In genomic region chr8:85408526-85408925, GRCm38 (mm10) we compare ENCODE assay signal across 20 mouse cellular contexts. TPM values are rescaled to one million over a fixed set of nuclear protein-coding genes. Genes with fewer than 3 reads are reported as not detected.
DNase-seq lines count a peak whose midpoint lies in the region; ATAC-seq and TF ChIP-seq lines count a peak whose summit lies in the region.
"Had no signal": no experiment of that assay in that cellular context is flagged by ENCODE, and none has a peak within 500 bp of the region (broad histone marks: within the 10 kb centered on the region; RNA-seq: fewer than 3 reads in every experiment).

No protein-coding gene starts in this region.

- H3K36me3 ChIP-seq in heart, postnatal 0 days (replicated peaks; ENCODE audit: control insufficient read depth, insufficient read depth, low read length), result peaks cover 20% of the 10 kb centered on the region
- H3K36me3 ChIP-seq in CH12.LX (replicated peaks in 1 of 2; ENCODE audit: control insufficient read depth in 1 of 2, insufficient read depth in 1 of 2, low read length in 1 of 2), result peaks cover 2 to 20% of the 10 kb centered on the region in 2 experiments
- peaks cover 26% of the 10 kb centered on the region for H3K36me3 ChIP-seq in limb, embryonic 10.5 days

- H3K4me1 ChIP-seq in heart, postnatal 0 days (ENCODE audit: control insufficient read depth, insufficient read depth), result peaks cover 8% of the 10 kb centered on the region; the same call in 1 of the 2 replicates
- peaks cover 4 to 6% of the 10 kb centered on the region in 2 experiments for H3K4me1 ChIP-seq in CH12.LX (ENCODE audit: control insufficient read depth in 1 of 2, insufficient read depth in 2 of 2)
- H3K4me1 ChIP-seq in embryonic fibroblast, embryonic 13.5 days (ENCODE audit: control insufficient read depth, insufficient read depth, low read length), result peaks cover 6% of the 10 kb centered on the region
- peaks cover 5% of the 10 kb centered on the region for H3K4me1 ChIP-seq in limb, embryonic 10.5 days
- H3K4me1 ChIP-seq: forebrain, embryonic 15.5 days had no signal

- H3K79me2 ChIP-seq in CH12.LX (replicated peaks; ENCODE audit: control insufficient read depth, extremely low read depth, insufficient read depth, poor library complexity, severe bottlenecking), result no peaks in the 10 kb centered on the region; the same call in 1 of the 2 replicates

- no peaks in the 10 kb centered on the region for H3K9me3 ChIP-seq in heart, postnatal 0 days (replicated peaks; ENCODE audit: control insufficient read depth, low read length)
- no peaks in the 10 kb centered on the region for H3K9me3 ChIP-seq in CH12.LX (replicated peaks; ENCODE audit: low read length)
- H3K9me3 ChIP-seq in limb, embryonic 10.5 days (replicated peaks), result no peaks in the 10 kb centered on the region
- H3K9me3 ChIP-seq: forebrain, embryonic 12.5 days; forebrain, embryonic 15.5 days; G1E; heart, embryonic 15.5 days had no signal

- 0 out of 2 replicates have a peak overlapping the region, but pooled peaks have one; percentile 3 for H3K27ac ChIP-seq in heart, postnatal 0 days (ENCODE audit: low read depth)
- peak overlapping the region; percentile 51 for H3K27ac ChIP-seq in CH12.LX (ENCODE audit: insufficient read depth, low read depth)
- H3K27ac ChIP-seq in embryonic fibroblast, embryonic 13.5 days (ENCODE audit: insufficient read depth, low read length), result peak overlapping the region; percentile 75
- no peak overlapping the region for H3K27ac ChIP-seq in limb, embryonic 10.5 days
- H3K27ac ChIP-seq: forebrain, embryonic 12.5 days; forebrain, embryonic 15.5 days; heart, adult 2 months; heart, embryonic 15.5 days; hindbrain, embryonic 14.5 days; hindbrain, postnatal 0 days had no signal

- no peak for TF ChIP-seq POLR2A in CH12.LX (IDR thresholded peaks at IDR 0.05; ENCODE audit: low read depth, low read length)
- TF ChIP-seq POLR2A in embryonic fibroblast, embryonic 13.5 days (IDR thresholded peaks at IDR 0.05; ENCODE audit: low read depth, low read length), result no peak

- no peak overlapping the region for H3K9ac ChIP-seq in heart, postnatal 0 days (replicated peaks; ENCODE audit: low read depth, low read length)
- H3K9ac ChIP-seq in CH12.LX (ENCODE audit: insufficient read depth, low read depth), result peak overlapping the region; percentile 12; the same call in 1 of the 2 replicates
- H3K9ac ChIP-seq: forebrain, embryonic 12.5 days; forebrain, embryonic 15.5 days; heart, embryonic 15.5 days; hindbrain, embryonic 14.5 days had no signal

- no peak overlapping the region for H3K4me3 ChIP-seq in heart, postnatal 0 days (ENCODE audit: low read depth, low read length)
- peak overlapping the region in 2 of 3 experiments; percentile 21 to 24 for H3K4me3 ChIP-seq in CH12.LX (replicated peaks in 1 of 3; ENCODE audit: low read depth in 2 of 3, low read length in 2 of 3, poor library complexity in 1 of 3)
- H3K4me3 ChIP-seq in embryonic fibroblast, embryonic 13.5 days (ENCODE audit: insufficient read depth, low read length), result peak overlapping the region; percentile 1; the same call in 1 of the 2 replicates
- H3K4me3 ChIP-seq in limb, embryonic 10.5 days, result no peak overlapping the region
- H3K4me3 ChIP-seq: forebrain, embryonic 12.5 days; forebrain, embryonic 15.5 days; heart, adult 2 months; heart, embryonic 15.5 days had no signal

- 66% methylated on average over 3 of the region's 3 CpGs for WGBS in heart, postnatal 0 days
- 77% methylated on average over 3 of the region's 3 CpGs for WGBS in limb, embryonic 10.5 days

- dilution Hi-C loops in CH12.LX (cut with MboI; ENCODE audit: extremely low pct_ligation_motif_present, extremely low pct_unique_long_range_greater_than_20kb, low sequenced_read_pairs), result no loop called here

- no peak overlapping the region for H3K4me2 ChIP-seq in heart, postnatal 0 days (ENCODE audit: low read depth, low read length)
- peak overlapping the region; percentile 70 for H3K4me2 ChIP-seq in CH12.LX (ENCODE audit: insufficient read depth, low read depth, poor library complexity, severe bottlenecking)
- H3K4me2 ChIP-seq: forebrain, embryonic 12.5 days; forebrain, embryonic 15.5 days; heart, embryonic 11.5 days; heart, embryonic 15.5 days; hindbrain, embryonic 14.5 days had no signal

- no peak for TF ChIP-seq RAD21 in CH12.LX (IDR thresholded peaks at IDR 0.05; ENCODE audit: low read depth, low read length)

- TF ChIP-seq CTCF in heart, postnatal 0 days (IDR thresholded peaks at IDR 0.05; ENCODE audit: low read depth), result no peak
- no peak for TF ChIP-seq CTCF in CH12.LX (conservative IDR thresholded peaks at IDR 0.05 in 1 of 2, IDR thresholded peaks at IDR 0.05 in 1 of 2; ENCODE audit: low read depth in 2 of 2, low read length in 2 of 2)
- no peak for TF ChIP-seq CTCF in embryonic fibroblast, embryonic 13.5 days (IDR thresholded peaks at IDR 0.05; ENCODE audit: borderline replicate concordance, insufficient read depth, low read length)

- no peak for ATAC-seq in heart, postnatal 0 days (ENCODE audit: insufficient read depth, low read depth)
- ATAC-seq: forebrain, embryonic 15.5 days; hindbrain, postnatal 0 days had no signal

- no peak for DNase-seq in heart, postnatal 0 days (ENCODE audit: low spot score)
- DNase-seq in heart, postnatal 25 days (ENCODE audit: low spot score), result no peak
- peak; percentile 65 for DNase-seq in 3T3-L1 (ENCODE audit: low read depth, low spot score)
- no peak for DNase-seq in CH12.LX (ENCODE audit: extremely low read depth)
- DNase-seq in kidney, adult 18-20 months, result no peak
- DNase-seq in frontal cortex, postnatal 14 days (ENCODE audit: low spot score in 2 of 2), result no peak
- no peak for DNase-seq in limb, embryonic 10.5 days (ENCODE audit: low spot score)
- DNase-seq: cerebellum, adult 9-10 months; gastrocnemius, postnatal 10 days; gastrocnemius, postnatal 36 days; heart, adult 2 months had no signal

- no peaks in the 10 kb centered on the region for H3K27me3 ChIP-seq in heart, postnatal 0 days (ENCODE audit: control insufficient read depth, insufficient read depth, low read length)
- H3K27me3 ChIP-seq in CH12.LX (replicated peaks), result no peaks in the 10 kb centered on the region
- H3K27me3 ChIP-seq in limb, embryonic 10.5 days (ENCODE audit: low read depth, poor library complexity, severe bottlenecking), result no peaks in the 10 kb centered on the region
- H3K27me3 ChIP-seq: forebrain, embryonic 12.5 days; forebrain, embryonic 15.5 days; heart, embryonic 15.5 days had no signal

- in situ Hi-C loops in CH12.LX (cut with MboI; ENCODE audit: low pct_ligation_motif_present, low pct_unique_long_range_greater_than_20kb, low sequenced_read_pairs), result no loop called here

- TF ChIP-seq EP300 in heart, postnatal 0 days (IDR thresholded peaks at IDR 0.05; ENCODE audit: low read depth), result no peak
- no peak for TF ChIP-seq EP300 in CH12.LX (IDR thresholded peaks at IDR 0.05; ENCODE audit: low read length)

- intact Hi-C loops in heart, postnatal 25 days (cut with DNase I), result no loop called here

TF ChIP-seq in CH12.LX, 34 proteins besides CTCF, POLR2A, EP300 and RAD21:
- no peak for TF ChIP-seq ZKSCAN1 (IDR thresholded peaks at IDR 0.05; ENCODE audit: borderline replicate concordance, low read depth, low read length)
- TF ChIP-seq GABPA (IDR thresholded peaks at IDR 0.05; ENCODE audit: insufficient replicate concordance, low read depth, low read length), result no peak
- no peak for TF ChIP-seq ZMIZ1 (IDR thresholded peaks at IDR 0.05; ENCODE audit: low read depth, low read length)
- no peak for TF ChIP-seq ZNF384 (IDR thresholded peaks at IDR 0.05; ENCODE audit: low read depth, low read length)
- no peak for TF ChIP-seq MAX (IDR thresholded peaks at IDR 0.05; ENCODE audit: low read length)
- no peak for TF ChIP-seq IRF4 (IDR thresholded peaks at IDR 0.05; ENCODE audit: low read depth, low read length)
- no peak for TF ChIP-seq ETS1 (conservative IDR thresholded peaks at IDR 0.05; ENCODE audit: low read depth, low read length)
- TF ChIP-seq MYC (IDR thresholded peaks at IDR 0.05; ENCODE audit: low read depth, low read length), result no peak
- TF ChIP-seq E2F4 (IDR thresholded peaks at IDR 0.05; ENCODE audit: insufficient replicate concordance, low read depth, low read length), result no peak
- TF ChIP-seq CHD1 (IDR thresholded peaks at IDR 0.05; ENCODE audit: low read depth, low read length), result no peak
- no peak for TF ChIP-seq MAFK (IDR thresholded peaks at IDR 0.05; ENCODE audit: insufficient replicate concordance, low read length)
- no peak for TF ChIP-seq ELF1 (IDR thresholded peaks at IDR 0.05; ENCODE audit: low read depth, low read length)
- no peak for TF ChIP-seq SIN3A (IDR thresholded peaks at IDR 0.05; ENCODE audit: low read length)
- TF ChIP-seq SMC3 (IDR thresholded peaks at IDR 0.05; ENCODE audit: low read depth, low read length), result no peak
- no peak for TF ChIP-seq RCOR1 (conservative IDR thresholded peaks at IDR 0.05; ENCODE audit: low read depth, low read length)
- no peak for TF ChIP-seq JUND (conservative IDR thresholded peaks at IDR 0.05; ENCODE audit: low read depth, low read length)
- no peak for TF ChIP-seq JUN (IDR thresholded peaks at IDR 0.05; ENCODE audit: insufficient read depth, low read depth, low read length)
TF ChIP-seq in CH12.LX: peak in this region for 0.

RNA-seq across cellular contexts. Expression of gene Mylk3, which starts 22.4 kb away (rescaled TPM):
- 398 and 403 TPM in 2 replicates for total RNA-seq in heart, postnatal 0 days (2014; rRNA removed; ENCODE audit: low replicate concordance)
- polyA plus RNA-seq in heart, postnatal 0 days (2015; fragmentation: Nextera tagmentation; extraction: Ambion mirVana), result 321 and 340 TPM in 2 replicates
- 100 to 1,000 TPM; 367 to 440 TPM for total RNA-seq in heart, postnatal 25 days (2021)
- total RNA-seq in CH12.LX (2012; rRNA removed) (0.04 and 0.08 TPM in 2 replicates), CH12.LX (2014; rRNA removed) (0.07 TPM in 2 replicates)
- not detected in 2 replicates for polyA plus RNA-seq in CH12.LX (2012; ENCODE audit: insufficient read length, low read depth)
- 0.32 and 0.37 TPM in 2 replicates for polyA plus RNA-seq in embryonic fibroblast, embryonic 13.5 days (2011; ENCODE audit: insufficient read length, low read depth, missing spikeins)
- 0.93 TPM in 2 replicates for polyA plus RNA-seq in limb, embryonic 10.5 days (2016; fragmentation: Nextera tagmentation; extraction: Ambion mirVana)
- polyA plus RNA-seq: inflammation-experienced regulatory T-cells, adult 6 months had no signal

RNA-seq across cellular contexts. Expression of gene 4921524J17Rik, which starts 24.1 kb away (rescaled TPM):
- 23.8 and 27.6 TPM in 2 replicates for total RNA-seq in heart, postnatal 0 days (2014; rRNA removed; ENCODE audit: low replicate concordance)
- 67.6 and 75.7 TPM in 2 replicates for polyA plus RNA-seq in heart, postnatal 0 days (2015; fragmentation: Nextera tagmentation; extraction: Ambion mirVana)
- 10 to 100 TPM; 21.6 to 25.2 TPM for total RNA-seq in heart, postnatal 25 days (2021)
- 10.2 and 10.3 TPM in 2 replicates for total RNA-seq in CH12.LX (2012; rRNA removed)
- 25.1 and 25.2 TPM in 2 replicates for total RNA-seq in CH12.LX (2014; rRNA removed)
- 28.8 and 36.5 TPM in 2 replicates for polyA plus RNA-seq in CH12.LX (2012; ENCODE audit: insufficient read length, low read depth)
- 54.5 and 62.5 TPM in 2 replicates for polyA plus RNA-seq in embryonic fibroblast, embryonic 13.5 days (2011; ENCODE audit: insufficient read length, low read depth, missing spikeins)
- polyA plus RNA-seq in limb, embryonic 10.5 days (2016; fragmentation: Nextera tagmentation; extraction: Ambion mirVana), result 41.4 and 44.1 TPM in 2 replicates

Comparison
In these comparisons a context has a peak if more than half of its experiments do, and no peak if none do; other contexts are left out.
1. H3K4me3 ChIP-seq: peak in CH12.LX (2 of 3) and embryonic fibroblast, embryonic 13.5 days (single experiment); none in heart, postnatal 0 days (single experiment) and limb, embryonic 10.5 days (single experiment).
2. RNA of gene Mylk3, which starts 22.4 kb away (polyA plus RNA-seq): 321 to 340 TPM in heart, postnatal 0 days; 0.93 TPM in limb, embryonic 10.5 days, 0.32 to 0.37 TPM in embryonic fibroblast, embryonic 13.5 days and not detected in CH12.LX; every median in the first group is over 100 times any median in the second.